In the genomic region with DNA sequence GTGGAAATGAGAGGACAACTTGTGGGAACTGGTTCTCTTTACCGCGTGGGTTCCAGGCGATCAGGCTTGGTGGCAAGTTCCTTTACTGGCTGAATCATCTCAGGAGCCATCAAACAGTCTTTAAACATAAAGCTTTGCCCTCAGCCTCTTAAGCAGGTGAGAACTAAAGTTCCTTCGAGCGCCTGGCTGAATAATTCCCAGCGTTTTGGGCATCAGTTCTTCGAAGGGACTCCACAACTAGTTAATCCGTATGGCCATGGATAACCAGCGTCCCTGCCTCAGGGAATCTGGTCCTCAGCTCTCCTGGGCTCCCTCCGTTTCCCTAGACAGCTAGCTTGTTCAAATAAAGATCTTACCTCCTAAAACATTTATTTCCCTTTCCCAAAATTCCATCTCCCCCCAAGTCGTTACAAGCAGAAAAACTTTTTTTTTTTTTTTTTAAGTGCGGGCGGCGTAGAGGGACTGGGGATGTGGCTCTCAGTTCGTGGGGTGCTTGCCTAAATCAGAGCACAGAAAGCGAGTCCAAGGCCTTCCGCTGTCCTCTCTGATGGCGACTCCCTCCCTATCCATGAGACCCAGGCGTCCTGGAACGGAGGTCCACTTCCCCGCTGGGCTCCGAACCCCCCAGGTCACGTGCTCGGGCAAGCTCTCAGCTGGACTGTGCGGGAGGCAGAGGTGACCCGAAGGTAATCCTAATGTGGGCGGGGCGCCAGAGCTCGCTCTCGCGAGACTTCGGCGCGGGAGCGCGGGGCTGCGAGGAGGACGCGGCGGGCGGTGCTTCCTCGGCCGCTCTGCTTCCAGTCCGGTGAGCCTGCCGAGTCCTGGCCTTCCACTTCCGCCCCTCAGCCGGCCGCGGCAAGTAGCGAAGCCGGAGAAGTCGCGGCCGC, we compare ENCODE assay signal across 8 mouse cellular contexts. TPM values are rescaled to one million over a fixed set of nuclear protein-coding genes. Genes with fewer than 3 reads are reported as not detected.
A peak's percentile ranks its signal among the peaks of the same experiment; 100 is the strongest.
DNase-seq lines count a peak whose midpoint lies in the region; ATAC-seq lines count a peak whose summit lies in the region.

A gene (plus strand): TSS at position 740 of the 887 bp plus-strand sequence.

- H3K9me3 ChIP-seq in megakaryocyte, embryonic 14.5 days: no peaks in the 10 kb centered on the region

- H3K36me3 ChIP-seq in megakaryocyte, embryonic 14.5 days (replicated peaks; ENCODE audit: low read length): peaks cover 30% of the 10 kb centered on the region

- DNase-seq in ZHBTc4 (ENCODE audit: low read depth, low spot score): peak; percentile 98
- peak; percentile 98 for DNase-seq in gastrocnemius, adult 8-10 months (ENCODE audit: low spot score in 2 of 2)
- DNase-seq in hindlimb bud, embryonic 11.5 days (ENCODE audit: extremely low spot score, low read depth, low spot score): peak; percentile 85
- DNase-seq in left cerebral cortex, adult 8-10 months (ENCODE audit: low spot score in 2 of 2): peak; percentile 91 to 96
- peak; percentile 96 to 98 for DNase-seq in right cerebral cortex, postnatal 10 days (ENCODE audit: low spot score in 2 of 2)
- peak; percentile 99 for DNase-seq in urinary bladder, postnatal 25 days (ENCODE audit: low spot score)

- H3K4me3 ChIP-seq in megakaryocyte, embryonic 14.5 days (replicated peaks): peak within 1 kb of the TSS; percentile 97

- H3K27me3 ChIP-seq in megakaryocyte, embryonic 14.5 days (replicated peaks): no peaks in the 10 kb centered on the region

- H3K4me1 ChIP-seq in megakaryocyte, embryonic 14.5 days: peaks cover 24% of the 10 kb centered on the region

- ATAC-seq in common myeloid progenitor, adult 5-6 weeks (replicated peaks; ENCODE audit: low read depth, poor library complexity, severe bottlenecking): peak; percentile 71

RNA-seq across cellular contexts. Expression of the gene that starts here (rescaled TPM):
- total RNA-seq in common myeloid progenitor, adult 5-6 weeks (2017): 14.0 and 22.7 TPM in 2 replicates
- 10 to 100 TPM; 16.7 to 21.0 (median 18.1) TPM for total RNA-seq in gastrocnemius, adult 8-10 months (2022)
- 10 to 100 TPM; 22.9 to 25.3 (median 24.4) TPM for total RNA-seq in left cerebral cortex, adult 8-10 months (2022)
- 20.8 and 22.0 TPM in 2 replicates for polyA plus RNA-seq in megakaryocyte, embryonic 14.5 days (2012; ENCODE audit: insufficient read depth, low replicate concordance)

Comparison
In these comparisons a context has a peak if more than half of its experiments do, and no peak if none do; other contexts are left out.
1. Peak in every context shown above with its lines: DNase-seq, ATAC-seq and H3K4me3 ChIP-seq.